Mouse (Mus musculus) adrenal gland, postnatal 36 days (tissue): Measurements from ENCODE around the gene Synj2. TPM values are rescaled to one million over a fixed set of nuclear protein-coding genes. Genes with fewer than 3 reads are reported as not detected.
"Not testable (repeated sequence)": the region's sequence is repeated elsewhere in the genome, so short reads cannot be mapped to it uniquely, and the experiment has no call there.

Experiments used
- DNase-seq, 2 experiments: peaks; one replicate each; pipeline ENCODE4 v3.0.0; 2021; ENCODE audit warnings: mixed read lengths in 1 of 2
- total RNA-seq, 2 experiments: library from RNA; stranded (reverse); gene quantifications; 2 replicates each; pipeline ENCODE4 v1.2.3; 2021

The Synj2 gene
- total RNA-seq, 2 experiments from 2014 or later, result 10.2 to 20.7 TPM

GRCm38 (mm10) chr17:5999039-5999543 lies 58.0 kb downstream of the Synj2 start:
- DNase-seq, result no peak

- no peak for DNase-seq
These were observed 59.8 kb downstream of the Synj2 start for GRCm38 (mm10) chr17:6000864-6001319.

GRCm38 (mm10) chr17:6001389-6001788 lies 60.3 kb downstream of the Synj2 start:
- no peak for DNase-seq

- DNase-seq, result no peak
These were observed 60.8 kb downstream of the Synj2 start for GRCm38 (mm10) chr17:6001836-6002235.

- no peak for DNase-seq
These were observed 61.5 kb downstream of the Synj2 start for GRCm38 (mm10) chr17:6002563-6002962.

GRCm38 (mm10) chr17:6003661-6004060 lies 62.6 kb downstream of the Synj2 start:
- DNase-seq, result no peak

- DNase-seq, result no peak
These were observed 64.2 kb downstream of the Synj2 start for GRCm38 (mm10) chr17:6005246-6005637.

- DNase-seq, result peak; percentile 48 to 63
These were observed 64.8 kb downstream of the Synj2 start for GRCm38 (mm10) chr17:6005638-6006471.

- no peak for DNase-seq
These were observed 66.2 kb downstream of the Synj2 start for GRCm38 (mm10) chr17:6007101-6007780.

GRCm38 (mm10) chr17:6007902-6008301 lies 66.8 kb downstream of the Synj2 start:
- no peak for DNase-seq

GRCm38 (mm10) chr17:6008590-6008989 lies 67.5 kb downstream of the Synj2 start:
- DNase-seq, result no peak

GRCm38 (mm10) chr17:6009606-6010005 lies 68.5 kb downstream of the Synj2 start:
- DNase-seq, result no peak

GRCm38 (mm10) chr17:6013079-6013478 lies 72.0 kb downstream of the Synj2 start:
- DNase-seq, result no peak

GRCm38 (mm10) chr17:6014985-6015384 lies 73.9 kb downstream of the Synj2 start:
- no peak for DNase-seq

GRCm38 (mm10) chr17:6016213-6016780 lies 75.2 kb downstream of the Synj2 start:
- no peak for DNase-seq

GRCm38 (mm10) chr17:6017268-6017667 lies 76.2 kb downstream of the Synj2 start:
- no peak for DNase-seq

GRCm38 (mm10) chr17:6018348-6018747 lies 77.3 kb downstream of the Synj2 start:
- DNase-seq, result no peak

GRCm38 (mm10) chr17:6019776-6020175 lies 78.7 kb downstream of the Synj2 start:
- DNase-seq, result peak; percentile 61 to 78

- peak in 1 of 2 experiments; percentile 21 for DNase-seq
These were observed 79.6 kb downstream of the Synj2 start for GRCm38 (mm10) chr17:6020636-6021035.

- DNase-seq, result not testable (repeated sequence)
These were observed 80.3 kb downstream of the Synj2 start for GRCm38 (mm10) chr17:6021374-6021789.

- no peak for DNase-seq
These were observed 84.8 kb downstream of the Synj2 start for GRCm38 (mm10) chr17:6025831-6026230.

GRCm38 (mm10) chr17:6035661-6036060 lies 94.6 kb downstream of the Synj2 start:
- no peak for DNase-seq

GRCm38 (mm10) chr17:6036458-6036857 lies 95.4 kb downstream of the Synj2 start:
- no peak for DNase-seq
